17 mouse cellular contexts compared by ENCODE assay signal in the genomic region with DNA sequence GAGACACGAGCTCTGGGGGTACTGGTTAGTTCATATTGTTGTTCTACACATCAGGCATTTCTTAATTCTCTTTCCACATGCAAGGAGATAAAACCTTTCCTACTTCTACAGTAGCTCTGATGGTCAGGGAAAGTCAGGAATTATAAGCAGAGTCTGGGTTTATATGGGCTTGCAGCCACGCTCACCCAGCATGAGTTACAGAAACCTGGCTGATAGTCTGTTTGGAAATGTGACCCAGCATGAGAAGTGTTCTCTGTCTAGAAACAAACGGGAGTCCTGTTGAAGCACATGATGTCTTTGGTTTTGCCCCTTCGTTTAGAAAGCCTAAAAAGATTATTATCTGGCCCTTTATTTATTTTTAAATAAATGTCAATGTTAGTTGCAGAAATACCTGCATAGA.
DNase-seq lines count a peak whose midpoint lies in the region; ATAC-seq lines count a peak whose summit lies in the region.
"Had no signal": no experiment of that assay in that cellular context is flagged by ENCODE, and none has a peak within 500 bp of the region (broad histone marks: within the 10 kb centered on the region; RNA-seq: fewer than 3 reads in every experiment).

No protein-coding gene starts in this region.

- H3K4me2 ChIP-seq in lung, embryonic 16.5 days (ENCODE audit: low read depth, low read length), result no peak overlapping the region
- H3K4me2 ChIP-seq: embryonic facial prominence, embryonic 13.5 days; embryonic facial prominence, embryonic 15.5 days; forebrain, embryonic 12.5 days had no signal

- no peaks in the 10 kb centered on the region for H3K36me3 ChIP-seq in lung, embryonic 16.5 days (ENCODE audit: control insufficient read depth, insufficient read depth, low read length)
- H3K36me3 ChIP-seq: embryonic facial prominence, embryonic 13.5 days; embryonic facial prominence, embryonic 15.5 days; forebrain, embryonic 10.5 days; forebrain, embryonic 12.5 days had no signal

- ATAC-seq in lung, embryonic 16.5 days (ENCODE audit: low read depth), result no peak
- ATAC-seq: forebrain, embryonic 16.5 days had no signal

- H3K27ac ChIP-seq in lung, embryonic 16.5 days (ENCODE audit: low read length), result peak overlapping the region; percentile 41; the same call in 1 of the 2 replicates
- H3K27ac ChIP-seq: embryonic facial prominence, embryonic 13.5 days; embryonic facial prominence, embryonic 15.5 days; forebrain, embryonic 10.5 days; forebrain, embryonic 12.5 days had no signal

- no peak overlapping the region for H3K9ac ChIP-seq in lung, embryonic 16.5 days (ENCODE audit: low read length)
- H3K9ac ChIP-seq: embryonic facial prominence, embryonic 13.5 days; embryonic facial prominence, embryonic 15.5 days; forebrain, embryonic 12.5 days had no signal

- H3K9me3 ChIP-seq in lung, embryonic 16.5 days (ENCODE audit: control insufficient read depth, low read length), result no peaks in the 10 kb centered on the region
- H3K9me3 ChIP-seq: embryonic facial prominence, embryonic 13.5 days; embryonic facial prominence, embryonic 15.5 days; forebrain, embryonic 10.5 days; forebrain, embryonic 12.5 days had no signal

- no peak overlapping the region for H3K4me3 ChIP-seq in lung, embryonic 16.5 days (ENCODE audit: low read length)
- H3K4me3 ChIP-seq: embryonic facial prominence, embryonic 13.5 days; embryonic facial prominence, embryonic 15.5 days; erythroblast, embryonic 14.5 days; forebrain, embryonic 10.5 days; forebrain, embryonic 12.5 days had no signal

- H3K4me1 ChIP-seq in lung, embryonic 16.5 days (replicated peaks; ENCODE audit: control insufficient read depth, insufficient read depth, low read length), result peaks cover 3% of the 10 kb centered on the region
- H3K4me1 ChIP-seq: embryonic facial prominence, embryonic 13.5 days; embryonic facial prominence, embryonic 15.5 days; forebrain, embryonic 10.5 days; forebrain, embryonic 12.5 days had no signal

- 42% methylated on average over 4 of the region's 4 CpGs for WGBS in lung, embryonic 16.5 days

- no peaks in the 10 kb centered on the region for H3K27me3 ChIP-seq in lung, embryonic 16.5 days (ENCODE audit: control insufficient read depth, insufficient read depth, low read depth, low read length)
- H3K27me3 ChIP-seq: embryonic facial prominence, embryonic 13.5 days; embryonic facial prominence, embryonic 15.5 days; forebrain, embryonic 12.5 days had no signal

- DNase-seq in cerebellum, postnatal 14 days, result peak; percentile 35 to 58
- no peak for DNase-seq in cerebellum, postnatal 4 days (ENCODE audit: low spot score in 2 of 2)
- no peak for DNase-seq in lung, postnatal 10 days
- peak; percentile 25 for DNase-seq in skeletal muscle tissue, adult 2 months (ENCODE audit: low read depth, low spot score)
- no peak for DNase-seq in kidney, adult 8-10 months
- DNase-seq: adrenal gland, adult 2 months; adrenal gland, postnatal 25 days; cerebellum, adult 11 months; cerebellum, adult 8-10 months; embryo, embryonic 11 days had no signal

Comparison
In these comparisons a context has a peak if more than half of its experiments do, and no peak if none do; other contexts are left out.
1. DNase-seq: peak in cerebellum, postnatal 14 days (2 of 2) and skeletal muscle tissue, adult 2 months (single experiment); none in cerebellum, postnatal 4 days (0 of 2), lung, postnatal 10 days (single experiment) and kidney, adult 8-10 months (0 of 2).